In genomic region chr9:105134536-105134935, GRCm38 (mm10) we compare ENCODE assay signal across 33 mouse cellular contexts. TPM values are rescaled to one million over a fixed set of nuclear protein-coding genes. Genes with fewer than 3 reads are reported as not detected.
DNase-seq lines count a peak whose midpoint lies in the region; ATAC-seq lines count a peak whose summit lies in the region.
"Had no signal": no experiment of that assay in that cellular context is flagged by ENCODE, and none has a peak within 500 bp of the region (broad histone marks: within the 10 kb centered on the region; RNA-seq: fewer than 3 reads in every experiment).

No protein-coding gene starts in this region.

- no peak for ATAC-seq in forebrain, embryonic 13.5 days
- ATAC-seq: forebrain, embryonic 14.5 days; intestine, postnatal 0 days; midbrain, embryonic 16.5 days had no signal

- DNase-seq in forebrain, embryonic 10.5 days (ENCODE audit: extremely low spot score, low spot score), result peak; percentile 7
- DNase-seq in thymus, postnatal 0 days (ENCODE audit: low spot score), result peak; percentile 30
- DNase-seq in thymus, postnatal 4 days, result no peak
- peak; percentile 5 for DNase-seq in limb, embryonic 10.5 days (ENCODE audit: low spot score)
- DNase-seq in cerebellum, postnatal 25 days, result no peak
- DNase-seq in lung, postnatal 36 days, result no peak
- DNase-seq: adrenal gland, postnatal 10 days; cerebellum, adult 9-10 months; gastrocnemius, postnatal 14 days; heart, postnatal 36 days; kidney, adult 9 months; kidney, postnatal 10 days; layer of hippocampus, adult 9-11 months; liver; lung, adult 2 months; lung, postnatal 14 days; right cerebral cortex, adult 18-20 months had no signal

- H3K27ac ChIP-seq in forebrain, embryonic 10.5 days, result no peak overlapping the region
- H3K27ac ChIP-seq in forebrain, embryonic 13.5 days, result no peak overlapping the region
- H3K27ac ChIP-seq in limb, embryonic 10.5 days, result no peak overlapping the region
- H3K27ac ChIP-seq: embryonic facial prominence, embryonic 10.5 days; embryonic facial prominence, embryonic 15.5 days; heart, embryonic 10.5 days; hindbrain, embryonic 13.5 days; liver, embryonic 14.5 days; midbrain, embryonic 10.5 days; neural tube, embryonic 12.5 days had no signal

- H3K27me3 ChIP-seq in forebrain, embryonic 10.5 days (ENCODE audit: poor library complexity, severe bottlenecking), result peaks cover 7% of the 10 kb centered on the region
- no peaks in the 10 kb centered on the region for H3K27me3 ChIP-seq in forebrain, embryonic 13.5 days
- 0 out of 2 replicates have a peak, but pooled peaks cover 13% of the 10 kb centered on the region for H3K27me3 ChIP-seq in limb, embryonic 10.5 days (ENCODE audit: low read depth, poor library complexity, severe bottlenecking)
- H3K27me3 ChIP-seq: embryonic facial prominence, embryonic 15.5 days; hindbrain, embryonic 13.5 days; neural tube, embryonic 12.5 days had no signal

- peaks cover 13% of the 10 kb centered on the region for H3K4me1 ChIP-seq in forebrain, embryonic 10.5 days
- peaks cover 20% of the 10 kb centered on the region for H3K4me1 ChIP-seq in forebrain, embryonic 13.5 days
- peaks cover 9% of the 10 kb centered on the region for H3K4me1 ChIP-seq in limb, embryonic 10.5 days

- H3K9ac ChIP-seq in forebrain, embryonic 13.5 days, result no peak overlapping the region
- H3K9ac ChIP-seq: embryonic facial prominence, embryonic 15.5 days; hindbrain, embryonic 13.5 days; liver, embryonic 14.5 days; neural tube, embryonic 12.5 days had no signal

- no peaks in the 10 kb centered on the region for H3K9me3 ChIP-seq in forebrain, embryonic 10.5 days
- no peaks in the 10 kb centered on the region; the same call in 1 of the 2 replicates for H3K9me3 ChIP-seq in forebrain, embryonic 13.5 days (replicated peaks)
- no peaks in the 10 kb centered on the region for H3K9me3 ChIP-seq in limb, embryonic 10.5 days (replicated peaks)
- H3K9me3 ChIP-seq: embryonic facial prominence, embryonic 10.5 days; embryonic facial prominence, embryonic 15.5 days; heart, embryonic 10.5 days; hindbrain, embryonic 13.5 days; midbrain, embryonic 10.5 days; neural tube, embryonic 12.5 days had no signal

- no peak overlapping the region for H3K4me3 ChIP-seq in forebrain, embryonic 10.5 days
- no peak overlapping the region for H3K4me3 ChIP-seq in forebrain, embryonic 13.5 days
- H3K4me3 ChIP-seq in limb, embryonic 10.5 days, result no peak overlapping the region
- H3K4me3 ChIP-seq: embryonic facial prominence, embryonic 10.5 days; embryonic facial prominence, embryonic 15.5 days; heart, embryonic 10.5 days; hindbrain, embryonic 13.5 days; midbrain, embryonic 10.5 days; neural tube, embryonic 12.5 days had no signal

- no peak overlapping the region for H3K4me2 ChIP-seq in forebrain, embryonic 13.5 days
- H3K4me2 ChIP-seq: embryonic facial prominence, embryonic 15.5 days; hindbrain, embryonic 13.5 days; neural tube, embryonic 12.5 days had no signal

- no peaks in the 10 kb centered on the region for H3K36me3 ChIP-seq in forebrain, embryonic 10.5 days (replicated peaks)
- no peaks in the 10 kb centered on the region for H3K36me3 ChIP-seq in forebrain, embryonic 13.5 days (ENCODE audit: poor library complexity, severe bottlenecking)
- H3K36me3 ChIP-seq in limb, embryonic 10.5 days, result no peaks in the 10 kb centered on the region
- H3K36me3 ChIP-seq: embryonic facial prominence, embryonic 10.5 days; embryonic facial prominence, embryonic 15.5 days; heart, embryonic 10.5 days; hindbrain, embryonic 13.5 days; midbrain, embryonic 10.5 days; neural tube, embryonic 12.5 days had no signal

- 90% methylated on average over 5 of the region's 5 CpGs for WGBS in forebrain, embryonic 10.5 days
- 82% methylated on average over 5 of the region's 5 CpGs for WGBS in forebrain, embryonic 13.5 days
- 91% methylated on average over 5 of the region's 5 CpGs for WGBS in limb, embryonic 10.5 days

RNA-seq across cellular contexts. Expression of gene Nudt16, which starts 2.9 kb away (rescaled TPM):
- 10.7 and 13.1 TPM in 2 replicates for polyA plus RNA-seq in forebrain, embryonic 10.5 days (2016; fragmentation: Nextera tagmentation; extraction: Ambion mirVana)
- polyA plus RNA-seq in forebrain, embryonic 13.5 days (2015; fragmentation: Nextera tagmentation; extraction: Ambion mirVana), result 22.5 and 23.3 TPM in 2 replicates
- polyA plus RNA-seq in thymus, postnatal 0 days (2015; fragmentation: Nextera tagmentation; extraction: Ambion mirVana), result 54.5 and 57.7 TPM in 2 replicates
- 6.2 and 7.3 TPM in 2 replicates for polyA plus RNA-seq in limb, embryonic 10.5 days (2016; fragmentation: Nextera tagmentation; extraction: Ambion mirVana)

RNA-seq across cellular contexts. Expression of gene 1700080E11Rik, which starts 10.4 kb away (rescaled TPM):
- not detected in 2 replicates for polyA plus RNA-seq in forebrain, embryonic 10.5 days (2016; fragmentation: Nextera tagmentation; extraction: Ambion mirVana)
- polyA plus RNA-seq in forebrain, embryonic 13.5 days (2015; fragmentation: Nextera tagmentation; extraction: Ambion mirVana), result not detected in 2 replicates
- not detected in 2 replicates for polyA plus RNA-seq in thymus, postnatal 0 days (2015; fragmentation: Nextera tagmentation; extraction: Ambion mirVana)
- not detected in 2 replicates for polyA plus RNA-seq in limb, embryonic 10.5 days (2016; fragmentation: Nextera tagmentation; extraction: Ambion mirVana)
- polyA plus RNA-seq: embryonic facial prominence, embryonic 10.5 days; embryonic facial prominence, embryonic 15.5 days; forebrain, embryonic 14.5 days; G1E; heart, embryonic 10.5 days; heart, embryonic 16.5 days; hindbrain, embryonic 13.5 days; intestine, postnatal 0 days; large intestine, adult 2 months; limb, embryonic 11.5 days; liver, embryonic 14.5 days; lung, adult 2 months; midbrain, embryonic 10.5 days; midbrain, embryonic 16.5 days; neural tube, embryonic 12.5 days; stomach, embryonic 14.5 days had no signal

Comparison
In these comparisons a context has a peak if more than half of its experiments do, and no peak if none do; other contexts are left out.
1. DNase-seq: peak in forebrain, embryonic 10.5 days (single experiment), thymus, postnatal 0 days (single experiment) and limb, embryonic 10.5 days (single experiment); none in thymus, postnatal 4 days (single experiment), cerebellum, postnatal 25 days (0 of 2) and lung, postnatal 36 days (single experiment).